Mouse (Mus musculus) c-Kit-positive CD71-positive TER-119-negative erythroid progenitor cells, embryonic 14.5 days (primary cell): ENCODE data around the gene 7420426K07Rik.

Source experiments
- DNase-seq: peaks from one replicate; pipeline ENCODE4 v3.0.0-alpha.2; 2013; ENCODE audit warnings: low read depth

7420426K07Rik gene

DNA sequence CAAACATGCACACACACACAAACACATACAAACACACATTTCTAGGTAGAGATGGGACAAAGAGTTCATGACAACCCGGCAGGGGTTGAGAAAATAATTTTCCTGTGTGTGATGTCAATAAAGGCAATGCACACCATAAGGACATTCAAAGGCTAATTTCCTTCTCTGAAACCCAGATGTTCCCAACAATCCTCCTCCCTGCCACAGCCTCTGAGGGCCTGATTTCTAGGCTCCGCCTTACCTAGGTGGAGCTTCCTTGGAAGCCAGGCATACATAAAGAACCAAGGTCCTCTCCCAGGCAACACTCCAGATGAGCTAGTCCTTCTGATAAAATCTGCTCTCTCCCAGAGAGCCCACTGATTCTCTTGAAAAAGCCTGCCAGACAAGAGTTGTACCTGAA, at the start of gene 7420426K07Rik:
Gene 7420426K07Rik (plus strand): TSS at position 301 of the 400 bp plus-strand sequence.
- DNase-seq: no peak

DNA sequence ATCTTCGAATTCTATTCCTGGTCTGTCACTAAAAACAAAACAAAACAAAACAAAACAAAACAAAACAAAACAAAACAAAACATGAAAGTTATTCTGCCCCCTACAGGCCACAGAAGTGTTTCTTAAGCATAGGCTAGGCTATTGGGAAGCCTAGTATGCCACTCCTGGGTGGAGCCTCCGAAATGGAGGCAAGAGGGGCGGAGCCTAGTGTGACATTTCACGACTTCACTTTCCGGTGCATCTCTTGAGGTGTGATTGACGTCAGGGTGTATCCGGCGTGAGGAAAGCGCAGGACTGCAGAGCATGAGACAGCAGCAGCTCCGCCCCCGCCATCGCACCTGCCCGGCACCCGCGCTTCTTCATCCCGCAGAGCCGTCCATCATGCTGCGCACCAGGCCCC, 46.7 kb upstream of the 7420426K07Rik start, which contains the start of gene Prr23a2:
Gene Prr23a2 (plus strand): TSS at position 285 of the 400 bp plus-strand sequence.
- DNase-seq: no peak

DNA sequence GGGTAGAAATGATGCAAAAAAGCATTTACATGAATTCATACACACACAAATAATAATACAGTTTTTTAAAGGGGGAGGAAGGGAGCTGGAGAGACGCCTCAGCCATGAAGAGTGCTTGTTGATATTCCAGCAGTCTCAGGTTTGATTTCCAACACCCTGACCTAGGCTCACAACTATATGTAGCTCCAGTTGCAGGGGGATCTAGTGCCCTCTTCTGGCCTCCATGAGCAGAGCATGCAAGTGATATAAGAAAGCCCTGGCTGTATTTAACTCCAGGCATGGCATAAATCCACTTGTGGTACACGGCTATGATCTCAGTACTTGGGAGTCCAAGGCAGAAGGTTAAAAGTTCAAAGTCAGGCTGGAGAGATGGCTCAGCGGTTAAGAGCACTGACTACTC, 39.5 kb upstream of the 7420426K07Rik start:
- no peak for DNase-seq

DNA sequence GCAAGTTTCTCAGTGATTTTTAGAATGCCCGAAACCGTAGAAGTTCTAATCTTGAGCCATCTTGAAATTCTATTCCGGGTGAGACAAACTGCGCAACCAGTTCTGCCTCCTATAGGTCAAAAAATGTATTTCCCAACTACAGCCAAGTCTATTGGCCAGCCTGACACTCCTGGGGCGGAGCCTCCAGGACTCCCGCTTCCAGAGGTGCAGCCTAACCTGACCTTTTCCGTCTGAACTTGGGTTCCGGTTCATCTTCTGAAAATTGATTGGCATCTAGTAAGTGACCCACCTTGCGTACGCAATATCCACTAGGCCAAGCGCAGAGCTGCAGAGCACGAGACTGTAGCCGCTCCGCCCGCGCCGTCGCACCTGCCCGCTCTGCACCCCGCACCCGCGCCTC, 38.3 kb upstream of the 7420426K07Rik start, which contains the start of gene Prr23a3:
Gene Prr23a3 (plus strand): TSS at position 197 of the 400 bp plus-strand sequence.
- no peak for DNase-seq

DNA sequence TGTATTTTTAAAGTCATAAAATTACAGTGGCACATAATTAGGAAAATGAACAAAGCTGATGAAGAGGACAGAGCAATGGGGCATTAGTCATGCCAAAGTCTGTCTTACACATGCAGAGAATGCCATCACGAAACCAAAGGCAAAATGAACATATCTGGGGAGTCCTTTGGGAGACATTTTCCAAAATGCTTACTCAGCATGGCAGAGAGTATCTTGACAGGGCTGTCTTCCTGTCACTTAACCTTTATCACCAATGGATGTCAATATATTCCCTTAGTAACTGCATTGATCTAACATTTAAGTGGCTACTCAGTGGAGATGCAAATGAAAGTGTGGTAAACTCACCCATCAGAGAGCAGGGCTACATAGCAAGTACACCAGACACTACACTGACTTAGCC, 1.4 kb upstream of the 7420426K07Rik start:
- no peak for DNase-seq

DNA sequence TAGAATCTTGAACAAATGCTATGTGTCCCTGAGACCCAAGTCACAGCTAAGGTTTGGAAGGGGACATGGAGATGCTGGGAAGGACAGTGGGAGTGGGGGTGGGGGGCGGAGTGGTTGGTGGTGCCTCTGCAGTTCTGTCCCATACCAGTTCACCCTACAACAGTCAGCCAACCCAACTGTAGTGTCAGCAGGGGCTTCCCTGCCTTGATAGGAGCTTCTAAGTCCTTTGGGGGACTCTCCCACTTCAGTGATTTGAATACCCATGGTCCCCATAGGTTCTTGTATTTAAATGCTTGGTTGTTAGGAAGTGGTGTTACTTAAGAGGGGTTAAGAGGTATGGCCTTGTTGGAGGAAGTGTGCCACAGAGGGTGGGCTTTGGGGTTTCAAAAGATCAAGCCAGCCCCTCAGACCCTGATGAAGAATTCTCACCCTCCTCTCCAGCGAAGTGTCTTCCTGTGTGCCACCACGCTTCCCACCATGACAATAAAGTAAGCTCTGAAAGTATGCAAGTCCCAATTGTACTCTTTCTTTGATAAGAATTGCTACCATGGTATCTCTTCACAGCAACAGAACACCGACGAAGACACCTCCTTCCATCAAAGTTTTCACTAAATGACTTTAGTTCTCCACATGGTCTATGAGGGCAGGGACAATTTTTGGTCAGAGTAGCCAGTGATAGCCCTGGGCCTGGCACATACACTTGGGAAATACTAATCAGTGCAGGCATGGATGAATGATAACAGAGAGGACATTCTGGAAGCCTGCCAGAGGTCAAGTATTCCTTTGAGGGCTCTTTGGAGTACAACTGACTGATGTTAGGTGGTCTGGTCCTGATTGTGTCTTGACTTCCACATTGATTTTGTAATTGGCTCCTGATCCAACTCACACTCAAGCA, 18.0 kb downstream of the 7420426K07Rik start:
- DNase-seq: no peak

DNA sequence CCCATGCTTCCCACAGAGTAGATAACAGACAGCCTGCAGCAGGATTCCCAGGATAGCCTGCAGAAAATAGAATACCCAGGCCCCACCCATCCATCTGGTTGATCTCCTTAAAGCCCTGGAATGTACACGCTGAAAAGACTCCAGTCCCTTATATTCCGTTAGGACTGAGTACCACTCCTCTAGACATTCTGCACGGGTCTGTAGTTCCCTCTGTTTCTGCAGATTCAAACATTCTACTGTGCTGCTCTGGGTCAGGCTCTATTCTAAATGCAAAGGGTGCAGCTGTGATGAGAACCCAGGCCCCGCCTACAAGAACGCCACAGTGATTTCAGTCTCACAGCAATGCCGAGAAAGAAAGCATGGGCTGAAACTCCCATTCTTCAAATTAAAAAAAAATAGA, 20.2 kb downstream of the 7420426K07Rik start:
- no peak for DNase-seq

DNA sequence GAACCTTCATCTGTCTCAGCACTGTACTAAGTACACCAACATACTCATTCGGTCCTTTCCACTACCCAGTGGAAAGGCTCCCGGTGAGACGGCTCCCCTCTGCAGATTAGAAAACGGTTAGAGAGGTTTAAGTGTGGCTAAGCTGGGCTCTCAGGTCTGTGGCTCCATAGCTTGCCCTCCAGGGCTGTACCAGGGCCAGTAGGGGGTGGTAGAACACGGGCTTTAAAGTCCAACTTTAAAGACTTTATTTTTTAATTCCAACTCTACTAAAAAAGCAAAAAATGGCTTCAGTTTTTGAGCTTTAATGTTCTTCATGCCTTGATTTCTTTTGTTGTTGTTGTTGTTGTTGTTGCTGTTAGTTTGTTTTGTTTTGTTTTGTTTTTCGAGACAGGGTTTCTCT, 21.3 kb downstream of the 7420426K07Rik start:
- DNase-seq: no peak

DNA sequence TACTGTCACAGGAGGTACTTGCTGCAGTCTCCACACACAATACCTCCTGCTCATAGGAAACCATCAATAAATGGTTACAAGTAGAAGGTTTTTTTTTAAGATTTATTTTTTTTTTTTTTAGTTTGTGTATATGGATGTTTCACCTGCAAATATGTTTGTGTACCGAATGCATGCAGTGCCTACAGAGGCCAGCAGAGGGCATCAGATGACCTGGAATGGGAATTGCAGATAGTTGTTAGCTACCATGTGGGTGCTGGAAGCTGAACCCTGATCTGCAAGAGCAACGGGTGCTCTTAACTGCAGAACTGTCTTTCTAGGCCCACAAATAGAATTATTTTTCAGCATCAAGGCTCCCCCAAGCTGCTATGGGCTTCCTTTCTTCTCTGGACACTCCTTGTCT, 26.6 kb downstream of the 7420426K07Rik start:
- no peak for DNase-seq

DNA sequence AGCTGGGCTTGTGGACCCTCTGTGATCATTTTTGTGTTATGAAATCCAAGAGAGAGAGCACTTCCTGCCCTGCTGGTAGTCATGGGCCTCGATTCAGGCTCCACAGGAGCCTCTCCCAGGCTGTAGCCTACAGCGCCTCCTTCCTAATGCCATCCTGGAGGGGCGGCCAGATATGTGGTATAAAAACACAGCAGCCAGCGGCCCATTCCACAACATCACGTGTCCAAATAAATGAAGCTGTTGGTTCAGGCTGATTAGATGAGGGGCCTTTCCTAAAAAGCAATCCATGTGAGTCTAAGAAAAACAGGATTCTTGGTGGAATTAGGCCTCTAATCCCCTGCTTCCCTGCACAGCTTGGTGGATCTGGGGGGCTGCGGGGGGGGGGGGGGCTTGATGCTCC, 30.0 kb downstream of the 7420426K07Rik start:
- no peak for DNase-seq

DNA sequence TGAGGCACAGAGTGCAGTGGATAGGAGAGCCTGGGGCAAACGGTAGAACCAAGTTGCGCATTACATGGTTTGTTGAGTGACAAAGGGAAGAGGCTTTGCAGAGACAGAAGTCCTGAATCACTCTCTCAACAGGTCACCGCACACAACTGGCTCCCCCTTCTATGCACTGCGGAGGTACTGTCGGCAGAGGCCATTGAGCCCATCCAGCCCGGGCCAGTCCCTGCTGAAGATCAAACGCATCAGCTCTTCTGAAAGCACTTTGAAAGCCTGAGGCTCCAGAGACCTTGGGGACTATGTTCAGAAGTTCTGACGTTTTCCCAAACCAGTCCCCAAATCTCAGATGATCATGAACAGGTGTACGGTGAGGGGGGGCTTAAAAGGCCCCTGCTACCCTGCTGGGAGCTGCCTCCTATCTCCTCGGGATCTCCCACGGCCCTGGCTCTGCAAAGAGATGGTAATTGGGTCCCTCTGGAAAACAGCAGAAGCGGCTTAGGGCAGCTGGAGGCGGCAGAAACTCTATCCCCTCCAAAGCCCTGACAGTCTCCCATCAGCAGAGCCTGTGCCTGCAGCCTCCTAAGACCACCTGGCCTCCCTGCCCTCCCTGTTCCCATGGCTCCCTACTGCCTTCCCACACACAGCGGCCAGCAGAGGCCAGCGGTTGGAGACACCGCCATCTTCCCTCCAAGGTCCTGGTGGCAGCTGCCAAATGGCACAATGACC, 32.4 kb downstream of the 7420426K07Rik start:
- no peak for DNase-seq

DNA sequence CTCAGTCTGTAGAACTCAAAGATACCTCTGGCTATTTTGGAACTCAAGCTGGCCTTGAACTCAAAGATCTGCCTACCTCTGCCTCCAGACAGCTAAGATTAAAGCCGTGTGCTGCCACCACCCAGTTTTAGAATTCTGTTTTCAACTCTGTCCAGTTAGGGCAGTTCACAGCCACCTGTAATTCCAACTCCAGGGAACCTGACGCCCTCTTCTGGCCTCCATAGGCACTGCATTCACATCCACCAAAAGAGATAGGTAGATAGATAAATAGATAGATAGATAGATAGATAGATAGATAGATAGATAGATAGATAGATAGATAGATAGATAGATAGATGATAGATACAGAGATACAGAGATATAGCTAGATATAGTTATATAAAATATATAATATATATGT, 36.4 kb downstream of the 7420426K07Rik start:
- no peak for DNase-seq

DNA sequence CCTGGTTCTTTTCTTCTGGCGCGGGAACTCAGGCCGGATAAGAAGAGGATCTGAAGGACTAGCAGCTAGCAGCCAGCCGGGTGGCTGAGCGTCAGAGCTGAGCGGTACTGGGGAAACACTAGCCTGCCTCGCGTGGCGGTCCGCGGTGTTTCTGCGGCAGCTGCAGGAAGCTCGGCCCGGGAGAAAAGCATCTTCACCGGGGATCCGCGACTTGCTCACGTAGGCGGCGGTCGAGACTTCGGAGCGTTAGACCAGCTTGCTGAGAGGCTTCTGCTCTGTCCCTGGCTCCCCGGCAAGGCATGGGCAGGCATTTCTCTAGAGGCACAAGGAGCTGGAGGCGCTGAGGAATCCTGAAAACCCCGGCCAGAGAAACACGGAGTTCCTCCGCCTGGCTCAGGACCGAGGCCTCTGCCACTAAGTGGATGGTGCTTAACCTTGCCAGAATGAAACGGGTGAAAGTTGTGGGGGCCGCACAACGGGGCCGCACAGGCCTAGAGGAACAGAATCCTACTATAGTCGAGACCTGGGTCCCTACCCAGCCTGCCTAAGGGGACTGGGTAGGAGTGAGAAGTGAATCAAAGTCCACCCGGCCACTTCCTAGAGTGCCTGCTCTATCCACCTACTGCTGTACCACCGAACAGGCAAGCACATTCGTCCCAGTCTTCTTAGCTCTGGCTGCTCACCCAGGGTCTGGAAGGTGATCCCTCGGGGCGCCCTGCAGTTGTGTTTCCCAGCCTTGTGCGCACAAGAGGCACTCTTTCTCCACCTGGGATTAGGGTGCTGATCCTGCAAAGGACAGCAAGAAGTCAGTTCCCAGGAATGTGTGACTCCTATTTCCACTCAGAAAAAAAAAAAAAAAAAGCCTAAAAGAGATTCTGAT, 49.5 kb downstream of the 7420426K07Rik start:
- no peak for DNase-seq

DNA sequence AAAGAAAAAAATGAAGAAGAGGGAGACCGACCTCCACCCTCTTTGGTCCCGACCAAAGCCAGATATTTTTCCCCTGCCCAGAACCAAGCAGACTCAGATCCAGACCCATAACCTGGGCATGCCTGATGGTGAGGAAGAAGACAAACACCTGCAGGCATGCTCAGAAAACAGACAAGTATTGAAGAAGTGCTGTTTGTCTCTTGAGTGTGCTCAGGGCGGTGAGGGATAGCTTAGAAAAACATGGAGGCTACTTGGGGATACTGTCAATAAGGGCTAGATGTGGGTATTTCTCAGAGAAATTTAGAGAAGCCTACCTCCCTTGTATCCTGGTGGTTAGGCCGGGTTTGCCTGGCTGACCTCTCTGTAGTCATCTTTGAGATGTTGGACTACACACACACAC, 50.4 kb downstream of the 7420426K07Rik start:
- DNase-seq: no peak

DNA sequence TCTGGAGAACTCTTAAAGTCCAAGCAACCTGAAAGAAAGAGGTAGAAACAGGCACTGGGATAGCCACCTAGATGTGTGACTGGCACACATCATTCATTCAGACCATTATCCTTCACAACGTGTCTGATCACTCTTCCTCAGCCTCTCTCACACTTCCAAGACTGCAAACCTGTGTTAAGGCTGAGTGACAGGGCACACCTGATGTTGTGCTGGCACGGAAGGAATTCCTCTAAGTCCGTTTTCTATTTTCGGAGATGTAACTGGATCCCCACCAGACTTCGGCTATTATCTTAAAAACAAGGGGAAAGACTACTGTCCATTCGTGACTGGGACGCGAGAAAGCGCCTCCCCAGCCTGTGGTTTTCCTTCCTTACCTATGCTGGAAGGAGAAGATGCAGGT, 50.9 kb downstream of the 7420426K07Rik start:
- DNase-seq: no peak
